Mouse (Mus musculus) kidney, adult 2 months (tissue): ENCODE measurements at regions not wholly inside any gene's neighbourhood (a gene's known extent, or its start where the extent isn't known, plus 50 kb on each side); places are given as distances from the start of the nearest gene placed in this dataset.
A peak's percentile ranks its signal among the peaks of the same experiment; 100 is the strongest.

Source experiments
- DNase-seq: peaks from one replicate; pipeline ENCODE4 v3.0.0; 2021
- H3K27ac ChIP-seq: fragments of 200-500 bp; 2 replicates; pipeline ENCODE4 v1.5.1; 2012; ENCODE audit warnings: low read depth, low read length, control low read depth, inconsistent platforms; ENCODE audit not compliant: insufficient read depth
- H3K27me3 ChIP-seq: fragments of 200-500 bp; replicated peaks from 2 replicates; pipeline ENCODE4 v1.6.1; 2012; ENCODE audit warnings: mild to moderate bottlenecking, moderate library complexity, low read length, inconsistent platforms; ENCODE audit not compliant: control insufficient read depth, insufficient read depth
- H3K36me3 ChIP-seq: fragments of 200-500 bp; 2 replicates; pipeline ENCODE4 v1.6.1; 2012; ENCODE audit warnings: mild to moderate bottlenecking, moderate library complexity, low read length, inconsistent platforms; ENCODE audit not compliant: control insufficient read depth, insufficient read depth
- H3K4me1 ChIP-seq: fragments of 200-500 bp; 2 replicates; pipeline ENCODE4 v1.6.1; 2011; ENCODE audit warnings: low read length; ENCODE audit not compliant: control insufficient read depth, insufficient read depth
- H3K4me3 ChIP-seq: fragments of 200-500 bp; 2 replicates; pipeline ENCODE4 v1.5.1; 2011; ENCODE audit warnings: mild to moderate bottlenecking, low read depth, low read length, control low read depth; ENCODE audit not compliant: insufficient read depth
- CTCF ChIP-seq: fragments of 200-500 bp; conservative IDR thresholded peaks from 2 replicates; pipeline ENCODE4 v1.5.1; 2011; ENCODE audit warnings: low read depth, mild to moderate bottlenecking, control low read depth, low read length, moderate library complexity, mixed read lengths; ENCODE audit not compliant: insufficient read depth, insufficient read length
- POLR2A ChIP-seq: fragments of 200-500 bp; IDR thresholded peaks from one replicate; pipeline ENCODE4 v1.6.1; 2011; ENCODE audit warnings: low read depth, low read length, control low read depth
- WGBS: fragments of 180-500 bp; shearing (Covaris S2); methylation state at CpG from one replicate; pipeline ENCODE4 v1.1.7; 2018; 5-methylcytosine and 5-hydroxymethylcytosine counted together

GRCm38 (mm10) chr16:50766055-50766770 lies 175.3 kb upstream of the Ccdc54 start:
- no peaks in the 10 kb centered on the region for H3K36me3 ChIP-seq
- H3K4me3 ChIP-seq: no peak overlapping the region
- 75% methylated on average over 11 of the region's 11 CpGs for WGBS
- H3K27ac ChIP-seq: no peak overlapping the region
- no peak for DNase-seq
- no peak for TF ChIP-seq POLR2A
- no peaks in the 10 kb centered on the region for H3K4me1 ChIP-seq
- no peaks in the 10 kb centered on the region for H3K27me3 ChIP-seq

GRCm38 (mm10) chr16:50762096-50762495 lies 171.1 kb upstream of the Ccdc54 start:
- no peak for DNase-seq
- TF ChIP-seq POLR2A (no peak), CTCF (no peak)
- Histone ChIP-seq H3K36me3 (no peaks in the 10 kb centered on the region), H3K4me3 (no peak overlapping the region), H3K27ac (no peak overlapping the region), H3K4me1 (no peaks in the 10 kb centered on the region), H3K27me3 (no peaks in the 10 kb centered on the region)
- 80% methylated on average over 3 of the region's 3 CpGs for WGBS

- H3K4me3 ChIP-seq: no peak overlapping the region
- TF ChIP-seq CTCF: no peak
- no peak for TF ChIP-seq POLR2A
- no peak for DNase-seq
- WGBS: 87% methylated on average over 5 of the region's 5 CpGs
- H3K27me3 ChIP-seq: no peaks in the 10 kb centered on the region
- H3K36me3 ChIP-seq: no peaks in the 10 kb centered on the region
- H3K27ac ChIP-seq: no peak overlapping the region
- no peaks in the 10 kb centered on the region for H3K4me1 ChIP-seq
Measured at GRCm38 (mm10) chr16:50759979-50760378, 169.0 kb upstream of the Ccdc54 start.

DNA sequence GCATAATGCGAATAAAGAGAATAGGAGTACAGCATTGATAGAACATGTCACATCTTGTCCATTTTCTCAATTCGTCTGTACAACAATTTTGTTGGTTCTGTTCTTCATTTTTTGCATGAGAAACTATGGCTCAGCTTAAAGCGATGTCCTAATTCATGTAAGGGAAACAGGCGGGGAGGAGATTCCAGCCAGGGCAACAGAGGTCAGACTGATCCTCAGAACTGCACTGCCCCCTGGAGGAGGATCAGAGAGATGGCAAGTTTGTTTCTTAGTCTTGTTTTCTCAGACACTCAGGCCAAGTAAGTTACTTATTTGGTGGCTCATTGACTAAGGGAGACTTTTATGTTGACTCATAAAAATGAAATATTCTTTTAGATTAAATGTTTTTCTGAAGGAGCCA lies 165.7 kb upstream of the Ccdc54 start:
- WGBS: 49% methylated on average over 4 of the region's 4 CpGs
- peak; percentile 69 for DNase-seq
- no peak overlapping the region for H3K4me3 ChIP-seq
- no peaks in the 10 kb centered on the region for H3K36me3 ChIP-seq
- H3K27me3 ChIP-seq: no peaks in the 10 kb centered on the region
- peaks cover 11% of the 10 kb centered on the region for H3K4me1 ChIP-seq
- peak; percentile 79 for TF ChIP-seq CTCF
- TF ChIP-seq POLR2A: no peak
- no peak overlapping the region for H3K27ac ChIP-seq

DNA sequence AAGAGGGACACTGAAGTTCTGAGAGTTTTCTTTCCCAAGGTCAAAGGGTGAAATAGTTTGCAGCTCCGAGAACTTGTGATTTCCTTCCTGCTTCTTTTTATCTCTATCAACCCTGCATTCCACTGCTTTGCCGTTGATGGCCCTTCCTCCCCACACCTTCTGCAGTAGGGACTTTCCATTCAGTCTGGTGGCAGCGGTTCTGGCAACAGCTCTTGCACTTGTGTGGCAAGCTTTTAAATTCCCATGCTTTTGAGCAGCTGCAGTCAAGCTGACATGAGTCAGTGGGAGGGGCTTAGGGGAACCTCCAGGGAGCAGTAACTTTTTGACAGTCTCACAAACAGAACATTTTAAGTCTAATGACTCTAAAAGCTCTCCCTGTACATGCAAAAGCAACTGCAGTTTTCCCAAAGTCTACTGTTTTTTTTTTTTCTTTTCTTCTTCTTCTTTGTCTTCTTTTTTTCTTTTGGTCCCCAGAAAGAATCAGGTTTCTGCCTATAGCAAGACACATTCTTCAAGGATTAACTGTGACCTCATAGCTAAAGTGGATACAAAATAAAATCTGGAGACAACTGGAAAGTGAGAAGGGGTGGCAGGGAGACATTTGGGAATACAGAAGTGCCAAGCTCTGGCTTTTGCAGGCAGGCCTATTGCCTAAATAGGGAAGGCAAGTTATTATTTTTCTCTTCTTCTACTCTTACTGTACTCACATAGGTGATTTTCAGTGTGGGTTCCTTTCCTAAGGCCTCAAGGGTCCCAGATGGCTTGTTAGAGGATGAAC lies 162.8 kb upstream of the Ccdc54 start:
- no peaks in the 10 kb centered on the region for H3K27me3 ChIP-seq
- H3K36me3 ChIP-seq: no peaks in the 10 kb centered on the region
- H3K27ac ChIP-seq: peak overlapping the region; percentile 86
- H3K4me1 ChIP-seq: peaks cover 13% of the 10 kb centered on the region
- peak; percentile 85 for DNase-seq
- no peak for TF ChIP-seq POLR2A
- TF ChIP-seq CTCF: no peak
- WGBS: 5% methylated on average over 3 of the region's 3 CpGs
- H3K4me3 ChIP-seq: peak overlapping the region; percentile 2; the same call in 1 of the 2 replicates

GRCm38 (mm10) chr16:50753046-50753445 lies 162.1 kb upstream of the Ccdc54 start:
- Histone ChIP-seq H3K27ac (peak overlapping the region; percentile 86), H3K27me3 (no peaks in the 10 kb centered on the region), H3K4me3 (peak overlapping the region; percentile 26; the same call in 1 of the 2 replicates), H3K36me3 (no peaks in the 10 kb centered on the region), H3K4me1 (peaks cover 13% of the 10 kb centered on the region)
- peak; percentile 34 for DNase-seq
- 65% methylated on average over 11 of the region's 11 CpGs for WGBS
- TF ChIP-seq POLR2A: no peak
- TF ChIP-seq CTCF: no peak

DNA sequence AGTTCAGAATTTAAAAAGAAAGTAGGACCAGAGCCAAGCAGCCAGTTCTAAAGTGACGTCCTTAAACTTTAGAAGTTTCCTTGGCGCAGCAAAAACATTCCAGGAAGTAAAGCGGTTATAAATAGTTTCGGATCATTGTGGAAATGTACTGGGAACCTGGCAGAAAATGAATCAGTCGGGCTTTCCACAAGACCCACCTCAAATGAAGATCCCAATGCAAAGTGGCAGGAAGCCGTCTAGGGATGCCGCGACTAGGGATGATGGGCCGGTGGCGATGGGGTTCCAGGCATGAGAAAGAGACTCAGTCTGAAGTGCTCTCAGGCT lies 161.3 kb upstream of the Ccdc54 start:
- H3K4me1 ChIP-seq: peaks cover 13% of the 10 kb centered on the region
- peak overlapping the region; percentile 37 for H3K4me3 ChIP-seq
- DNase-seq: peak; percentile 87
- H3K27me3 ChIP-seq: no peaks in the 10 kb centered on the region
- 38% methylated on average over 10 of the region's 10 CpGs for whole genome bisulfite sequencing
- H3K27ac ChIP-seq: peak overlapping the region; percentile 86
- TF ChIP-seq CTCF: no peak
- TF ChIP-seq POLR2A: no peak
- H3K36me3 ChIP-seq: no peaks in the 10 kb centered on the region
